Mouse (Mus musculus) midbrain, postnatal 0 days (tissue): ENCODE measurements around the gene Araf. TPM values are rescaled to one million over a fixed set of nuclear protein-coding genes. Genes with fewer than 3 reads are reported as not detected.

Source experiments
- ATAC-seq: fragments of 200-750 bp; cut with Nextera tagmentation; 2 replicates; pipeline ENCODE4 v1.8.0; 2017; ENCODE audit warnings: moderate number of reproducible peaks, mild to moderate bottlenecking, moderate TSS enrichment, moderate library complexity; ENCODE audit not compliant: low FRiP score
- DNase-seq: peaks from one replicate; pipeline ENCODE4 v3.0.0-alpha.2; 2015; ENCODE audit warnings: low spot score
- H3K27ac ChIP-seq: fragments of 300-500 bp; sonication (generic); 2 replicates; pipeline ENCODE4 v1.5.1; 2014; ENCODE audit warnings: low read depth, mild to moderate bottlenecking, low read length, mixed read lengths
- H3K27me3 ChIP-seq: fragments of 300-500 bp; sonication (generic); 2 replicates; pipeline ENCODE4 v1.6.1; 2014; ENCODE audit warnings: low read length, control low read depth, mixed read lengths; ENCODE audit not compliant: insufficient read depth
- H3K36me3 ChIP-seq: fragments of 300-500 bp; sonication (generic); 2 replicates; pipeline ENCODE4 v1.6.1; 2014; ENCODE audit warnings: low read length, control low read depth, mixed read lengths; ENCODE audit not compliant: insufficient read depth
- H3K4me1 ChIP-seq: fragments of 300-500 bp; sonication (generic); 2 replicates; pipeline ENCODE4 v1.6.1; 2014; ENCODE audit warnings: mild to moderate bottlenecking, control low read depth, antibody characterized with exemption, low read length, mixed read lengths; ENCODE audit not compliant: insufficient read depth
- H3K4me2 ChIP-seq: fragments of 300-500 bp; sonication (generic); 2 replicates; pipeline ENCODE4 v1.6.1; 2014; ENCODE audit warnings: low read depth, mild to moderate bottlenecking, low read length, mixed read lengths; ENCODE audit not compliant: poor library complexity, severe bottlenecking
- H3K4me3 ChIP-seq: fragments of 300-500 bp; sonication (generic); 2 replicates; pipeline ENCODE4 v1.5.1; 2014; ENCODE audit warnings: low read depth, mild to moderate bottlenecking, low read length, moderate library complexity
- H3K9ac ChIP-seq: fragments of 300-500 bp; sonication (generic); replicated peaks from 2 replicates; pipeline ENCODE4 v1.6.1; 2014; ENCODE audit warnings: mild to moderate bottlenecking, low read length, moderate library complexity, mixed read lengths; ENCODE audit not compliant: poor library complexity, severe bottlenecking
- H3K9me3 ChIP-seq: fragments of 300-500 bp; sonication (generic); 2 replicates; pipeline ENCODE4 v1.6.1; 2016; ENCODE audit warnings: low read length, control low read depth
- CTCF ChIP-seq: IDR thresholded peaks from 2 replicates; pipeline ENCODE4 v1.5.1; 2016; ENCODE audit warnings: antibody characterized with exemption, mild to moderate bottlenecking
- WGBS: fragments of 180-500 bp; shearing (Covaris S2); extraction: QIAGEN DNeasy Blood & Tissue Kit; methylation state at CpG from one replicate; pipeline ENCODE4 v1.1.7; 2014; 5-methylcytosine and 5-hydroxymethylcytosine counted together
- microRNA-seq: library from miRNA; unstranded; fragments of <30 nt; microRNA quantifications from one replicate; pipeline ENCODE4, GENCODE M21; 2016; ENCODE audit warnings: borderline number of aligned reads
- polyA plus RNA-seq: library from polyadenylated mRNA; unstranded; fragments of >200 nt; fragmentation: Nextera tagmentation; extraction: Ambion mirVana; gene quantifications from 2 replicates; pipeline ENCODE4 v1.2.1, GENCODE M21; 2015
- total RNA-seq: library from RNA; depleted of rRNA; stranded (reverse); fragments of >200 nt; gene quantifications from 2 replicates; pipeline ENCODE4 v1.2.3, GENCODE M21; 2014; rRNA removed

Araf gene
- total and polyA plus RNA-seq, 2 experiments from 2014 or later = 262 to 424 TPM

- no peak within 1 kb of the TSS for H3K27ac ChIP-seq
- no peak within 1 kb of the TSS for H3K4me2 ChIP-seq
- H3K4me1 ChIP-seq = no peaks in the 10 kb centered on the region
- 0 out of 2 replicates have a peak, but pooled peaks have one; percentile 11 for TF ChIP-seq CTCF
- no peaks in the 10 kb centered on the region for H3K36me3 ChIP-seq
- no peaks in the 10 kb centered on the region for H3K9me3 ChIP-seq
- H3K9ac ChIP-seq = no peak within 1 kb of the TSS
- DNase-seq = peak; percentile 14
- no peak for ATAC-seq
- no peaks in the 10 kb centered on the region for H3K27me3 ChIP-seq
- WGBS = 36% methylated on average over 17 of the region's 18 CpGs
- H3K4me3 ChIP-seq = no peak within 1 kb of the TSS
These were observed 72.4 kb downstream of the Araf start, which contains the start of gene Timp1 for GRCm38 (mm10) chrX:20869962-20870513. Gene Timp1 (plus strand): TSS chrX:20870166.

DNA sequence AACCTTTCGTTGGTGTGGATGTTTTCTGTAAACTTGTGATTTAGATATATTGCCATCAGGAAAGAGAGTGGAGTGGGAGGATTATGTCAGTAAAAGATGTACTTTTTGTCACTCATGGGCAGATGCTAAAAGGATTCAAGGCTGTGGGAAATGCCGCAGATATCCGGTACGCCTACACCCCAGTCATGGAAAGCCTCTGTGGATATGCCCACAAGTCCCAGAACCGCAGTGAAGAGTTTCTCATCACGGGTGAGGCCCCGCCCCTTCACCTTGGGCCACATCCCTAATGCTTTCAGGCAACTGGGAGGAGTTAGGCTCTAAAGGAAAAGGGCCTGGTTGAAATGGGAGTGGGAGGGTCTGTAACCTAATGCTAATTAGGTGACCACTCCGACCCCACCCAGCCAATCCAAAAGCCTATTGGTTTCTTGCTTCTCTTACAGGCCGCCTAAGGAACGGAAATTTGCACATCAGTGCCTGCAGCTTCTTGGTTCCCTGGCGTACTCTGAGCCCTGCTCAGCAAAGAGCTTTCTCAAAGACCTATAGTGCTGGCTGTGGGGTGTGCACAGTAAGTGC lies 75.4 kb downstream of the Araf start:
- no peak for ATAC-seq
- H3K27me3 ChIP-seq = no peaks in the 10 kb centered on the region
- 42% methylated on average over 11 of the region's 11 CpGs for WGBS
- no peak for DNase-seq
- no peaks in the 10 kb centered on the region for H3K36me3 ChIP-seq
- no peak overlapping the region for H3K4me2 ChIP-seq
- no peak overlapping the region for H3K9ac ChIP-seq
- H3K4me3 ChIP-seq = no peak overlapping the region
- H3K27ac ChIP-seq = no peak overlapping the region
- H3K4me1 ChIP-seq = no peaks in the 10 kb centered on the region
- no peaks in the 10 kb centered on the region for H3K9me3 ChIP-seq
- TF ChIP-seq CTCF = no peak

GRCm38 (mm10) chrX:20875241-20875640 lies 77.6 kb downstream of the Araf start:
- no peak for TF ChIP-seq CTCF
- Histone ChIP-seq H3K9ac (no peak overlapping the region), H3K27me3 (no peaks in the 10 kb centered on the region), H3K4me2 (no peak overlapping the region), H3K4me3 (no peak overlapping the region), H3K27ac (no peak overlapping the region), H3K36me3 (no peaks in the 10 kb centered on the region), H3K9me3 (no peaks in the 10 kb centered on the region), H3K4me1 (no peaks in the 10 kb centered on the region)
- no peak for DNase-seq
- WGBS = 27% methylated on average over 3 of the region's 3 CpGs
- ATAC-seq = no peak

DNA sequence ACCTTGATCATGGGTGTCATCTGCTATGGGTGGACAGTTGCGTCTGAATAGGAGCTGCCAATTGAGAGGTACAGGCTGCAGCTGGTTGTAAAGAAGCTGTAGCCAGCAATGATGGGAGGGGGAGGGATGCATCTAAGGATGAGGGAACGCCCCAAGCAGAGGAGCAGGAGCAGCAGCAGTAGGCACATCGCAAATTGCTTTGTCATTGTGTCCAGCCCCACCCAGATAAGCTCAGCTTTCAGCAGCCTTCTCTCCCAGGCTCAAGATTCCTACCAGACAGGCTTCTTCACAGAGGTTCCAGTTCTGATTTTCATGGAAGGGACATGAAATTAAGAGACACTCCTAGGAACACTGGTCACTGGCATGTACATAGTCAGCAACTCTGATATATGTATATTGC lies 112.5 kb downstream of the Araf start:
- no peaks in the 10 kb centered on the region for H3K9me3 ChIP-seq
- ATAC-seq (no peak), DNase-seq (no peak)
- 0 out of 2 replicates have a peak, but pooled peaks cover 3% of the 10 kb centered on the region for H3K36me3 ChIP-seq
- no peak for TF ChIP-seq CTCF
- no peaks in the 10 kb centered on the region for H3K4me1 ChIP-seq
- no peak overlapping the region for H3K9ac ChIP-seq
- H3K4me2 ChIP-seq = no peak overlapping the region
- no peak overlapping the region for H3K4me3 ChIP-seq
- H3K27me3 ChIP-seq = no peaks in the 10 kb centered on the region
- H3K27ac ChIP-seq = no peak overlapping the region
- 53% methylated on average over 3 of the region's 3 CpGs for WGBS

Small RNAs within 50 kb of the gene (microRNA-seq; reads per million reads assigned to microRNA genes)
- gene Gm24824 (not detected), gene Mir5617 (2.0 reads per million)

Other genes starting within 250 kb of the Araf start
- 0.11 and 0.19 TPM in 2 replicates for gene Rgn, start 248.0 kb upstream of the Araf start, total RNA-seq
- 0.83 and 1.1 TPM in 2 replicates for gene Rgn, start 248.0 kb upstream of the Araf start, polyA plus RNA-seq
- 55.2 and 60.4 TPM in 2 replicates for gene Rbm10, start 180.3 kb upstream of the Araf start, total RNA-seq
- gene Rbm10, start 180.3 kb upstream of the Araf start, polyA plus RNA-seq = 27.5 and 28.7 TPM in 2 replicates
- gene Ndufb11, start 180.2 kb upstream of the Araf start, total RNA-seq = 96.6 and 109 TPM in 2 replicates
- gene Ndufb11, start 180.2 kb upstream of the Araf start, polyA plus RNA-seq = 277 and 295 TPM in 2 replicates
- 594 and 646 TPM in 2 replicates for gene Uba1, start 139.5 kb upstream of the Araf start, total RNA-seq
- gene Uba1, start 139.5 kb upstream of the Araf start, polyA plus RNA-seq = 263 and 265 TPM in 2 replicates
- gene Cdk16, start 109.9 kb upstream of the Araf start, total RNA-seq = 217 and 218 TPM in 2 replicates
- 171 and 173 TPM in 2 replicates for gene Cdk16, start 109.9 kb upstream of the Araf start, polyA plus RNA-seq
- 95.1 and 95.4 TPM in 2 replicates for gene Usp11, start 93.9 kb upstream of the Araf start, total RNA-seq
- gene Usp11, start 93.9 kb upstream of the Araf start, polyA plus RNA-seq = 76.2 and 77.0 TPM in 2 replicates
- gene Timp1, start 72.4 kb downstream of the Araf start, total RNA-seq = 3.8 and 9.3 TPM in 2 replicates
- 3.2 and 4.1 TPM in 2 replicates for gene Timp1, start 72.4 kb downstream of the Araf start, polyA plus RNA-seq
- gene Syn1, start 123.2 kb downstream of the Araf start, total RNA-seq = 60.9 and 70.8 TPM in 2 replicates
- gene Syn1, start 123.2 kb downstream of the Araf start, polyA plus RNA-seq = 113 and 115 TPM in 2 replicates
- 7.7 and 8.4 TPM in 2 replicates for gene Cfp, start 133.7 kb downstream of the Araf start, total RNA-seq
- 3.1 and 3.2 TPM in 2 replicates for gene Cfp, start 133.7 kb downstream of the Araf start, polyA plus RNA-seq
- gene Elk1, start 152.8 kb downstream of the Araf start, total RNA-seq = 31.7 and 38.4 TPM in 2 replicates
- gene Elk1, start 152.8 kb downstream of the Araf start, polyA plus RNA-seq = 15.4 and 16.7 TPM in 2 replicates
- 11.8 and 14.1 TPM in 2 replicates for gene Uxt, start 164.2 kb downstream of the Araf start, total RNA-seq
- gene Uxt, start 164.2 kb downstream of the Araf start, polyA plus RNA-seq = 22.4 and 22.7 TPM in 2 replicates